Mouse (Mus musculus): ENCODE data around the gene Rad51b.

The Rad51b gene

GRCm38 (mm10) chr12:79646646-79647164, 349.6 kb downstream of the Rad51b start:
- DNase-seq (ENCODE audit: low spot score in 2 of 2) = no peak

GRCm38 (mm10) chr12:79647382-79647781, 350.3 kb downstream of the Rad51b start:
- DNase-seq (ENCODE audit: low spot score in 2 of 2) = no peak

GRCm38 (mm10) chr12:79647976-79648375, 350.9 kb downstream of the Rad51b start:
- no peak for DNase-seq (ENCODE audit: low spot score in 2 of 2)

- no peak for DNase-seq (ENCODE audit: low spot score in 2 of 2)
Measured at GRCm38 (mm10) chr12:79648812-79649700, 352.0 kb downstream of the Rad51b start.

GRCm38 (mm10) chr12:79649796-79650195, 352.7 kb downstream of the Rad51b start:
- no peak for DNase-seq (ENCODE audit: low spot score in 2 of 2)

- DNase-seq (ENCODE audit: low spot score in 2 of 2) = no peak
Measured at GRCm38 (mm10) chr12:79655138-79655537, 358.1 kb downstream of the Rad51b start.

- no peak for DNase-seq (ENCODE audit: low spot score in 2 of 2)
Measured at GRCm38 (mm10) chr12:79658861-79659260, 361.8 kb downstream of the Rad51b start.

- peak in 1 of 2 experiments; percentile 17 for DNase-seq (ENCODE audit: low spot score in 2 of 2)
Measured at GRCm38 (mm10) chr12:79661270-79661669, 364.2 kb downstream of the Rad51b start.

GRCm38 (mm10) chr12:79663131-79663892, 366.2 kb downstream of the Rad51b start:
- no peak for DNase-seq (ENCODE audit: low spot score in 2 of 2)

GRCm38 (mm10) chr12:79663893-79664574, 367.0 kb downstream of the Rad51b start:
- no peak for DNase-seq (ENCODE audit: low spot score in 2 of 2)

GRCm38 (mm10) chr12:79674846-79675439, 377.9 kb downstream of the Rad51b start:
- DNase-seq (ENCODE audit: low spot score in 2 of 2) = no peak

GRCm38 (mm10) chr12:79675440-79676176, 378.5 kb downstream of the Rad51b start:
- DNase-seq (ENCODE audit: low spot score in 2 of 2) = no peak

GRCm38 (mm10) chr12:79676251-79676650, 379.2 kb downstream of the Rad51b start:
- no peak for DNase-seq (ENCODE audit: low spot score in 2 of 2)

GRCm38 (mm10) chr12:79676896-79677295, 379.8 kb downstream of the Rad51b start:
- DNase-seq (ENCODE audit: low spot score in 2 of 2) = no peak

GRCm38 (mm10) chr12:79679251-79679901, 382.3 kb downstream of the Rad51b start:
- DNase-seq (ENCODE audit: low spot score in 2 of 2) = no peak

GRCm38 (mm10) chr12:79679941-79680697, 383.0 kb downstream of the Rad51b start:
- DNase-seq (ENCODE audit: low spot score in 2 of 2) = peak in 1 of 2 experiments; percentile 75

- no peak for DNase-seq (ENCODE audit: low spot score in 2 of 2)
Measured at GRCm38 (mm10) chr12:79680698-79681072, 383.6 kb downstream of the Rad51b start.

- no peak for DNase-seq (ENCODE audit: low spot score in 2 of 2)
Measured at GRCm38 (mm10) chr12:79681571-79681970, 384.5 kb downstream of the Rad51b start.

- DNase-seq (ENCODE audit: low spot score in 2 of 2) = no peak
Measured at GRCm38 (mm10) chr12:79683350-79683749, 386.3 kb downstream of the Rad51b start.

- no peak for DNase-seq (ENCODE audit: low spot score in 2 of 2)
Measured at GRCm38 (mm10) chr12:79683759-79684158, 386.7 kb downstream of the Rad51b start.

All from cerebellum, postnatal 4 days (tissue).